21 mouse cellular contexts compared by ENCODE assay signal in the genomic region with DNA sequence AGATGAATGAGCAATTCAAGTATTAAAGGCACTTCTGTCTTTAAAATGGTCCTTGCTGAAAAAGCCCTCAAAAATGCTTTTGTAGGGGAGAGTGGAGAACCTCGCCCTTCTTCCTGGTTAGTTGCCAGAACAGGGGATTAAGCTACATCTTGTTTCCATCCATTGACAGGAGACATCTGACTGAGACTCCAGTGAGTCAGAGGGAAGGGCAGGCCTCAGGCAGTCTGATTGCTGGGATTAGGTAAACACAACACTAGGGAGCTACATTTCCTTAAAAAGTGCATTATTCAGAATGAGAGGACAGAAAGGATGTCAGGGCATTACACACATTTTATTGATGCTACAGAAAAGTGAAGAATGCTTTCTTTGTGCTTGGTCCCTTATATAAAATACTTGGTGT.
DNase-seq lines count a peak whose midpoint lies in the region; ATAC-seq lines count a peak whose summit lies in the region.
"Had no signal": no experiment of that assay in that cellular context is flagged by ENCODE, and none has a peak within 500 bp of the region (broad histone marks: within the 10 kb centered on the region; RNA-seq: fewer than 3 reads in every experiment).

No protein-coding gene starts in this region.

- H3K4me2 ChIP-seq in heart, embryonic 13.5 days = no peak overlapping the region
- no peak overlapping the region for H3K4me2 ChIP-seq in stomach, embryonic 14.5 days (replicated peaks; ENCODE audit: low read depth, low read length)
- H3K4me2 ChIP-seq in hindbrain, embryonic 11.5 days (replicated peaks; ENCODE audit: low read depth, low read length) = no peak overlapping the region
- H3K4me2 ChIP-seq: embryonic facial prominence, embryonic 13.5 days; kidney, embryonic 15.5 days; limb, embryonic 15.5 days; liver, embryonic 15.5 days; midbrain, embryonic 12.5 days had no signal

- DNase-seq in heart, postnatal 25 days (ENCODE audit: low spot score) = no peak
- DNase-seq in 3134 (ENCODE audit: extremely low read depth, insufficient read length, low spot score) (peak; percentile 43), NIH3T3 (ENCODE audit: low read depth) (peak; percentile 91)
- no peak for DNase-seq in hindbrain, embryonic 11.5 days (ENCODE audit: low spot score)
- no peak for DNase-seq in heart, embryonic 10.5 days (ENCODE audit: low spot score)
- DNase-seq: adrenal gland, postnatal 14 days; cerebellum, adult 18-20 months; cerebellum, postnatal 36 days; gastrocnemius, adult 2 months; kidney, postnatal 4 days had no signal

- WGBS in heart, embryonic 13.5 days = 40% methylated on average over 1 of the region's 1 CpGs
- WGBS in stomach, embryonic 14.5 days = 18% methylated on average over 1 of the region's 1 CpGs
- WGBS in hindbrain, embryonic 11.5 days = 76% methylated on average over 1 of the region's 1 CpGs
- 26% methylated on average over 1 of the region's 1 CpGs for WGBS in heart, embryonic 10.5 days

- ATAC-seq in heart, embryonic 13.5 days (ENCODE audit: extremely low read depth, insufficient number of reproducible peaks, low FRiP score, low TSS enrichment) = no peak; the same call in 1 of the 2 replicates
- ATAC-seq in stomach, embryonic 14.5 days (ENCODE audit: insufficient number of reproducible peaks, insufficient read depth, low FRiP score, low read depth) = no peak
- no peak for ATAC-seq in hindbrain, embryonic 11.5 days (ENCODE audit: low FRiP score)
- ATAC-seq: hindbrain, postnatal 0 days; intestine, postnatal 0 days had no signal

- H3K9ac ChIP-seq in heart, embryonic 13.5 days = no peak overlapping the region
- H3K9ac ChIP-seq in stomach, embryonic 14.5 days (replicated peaks; ENCODE audit: low read depth, low read length) = no peak overlapping the region
- no peak overlapping the region for H3K9ac ChIP-seq in hindbrain, embryonic 11.5 days (ENCODE audit: low read depth, low read length)
- H3K9ac ChIP-seq: embryonic facial prominence, embryonic 13.5 days; kidney, embryonic 15.5 days; limb, embryonic 15.5 days; liver, embryonic 15.5 days; midbrain, embryonic 12.5 days had no signal

- H3K27me3 ChIP-seq in heart, embryonic 13.5 days (replicated peaks) = no peaks in the 10 kb centered on the region
- no peaks in the 10 kb centered on the region for H3K27me3 ChIP-seq in stomach, embryonic 14.5 days (ENCODE audit: control insufficient read depth, insufficient read depth, low read length)
- no peaks in the 10 kb centered on the region for H3K27me3 ChIP-seq in hindbrain, embryonic 11.5 days (ENCODE audit: control insufficient read depth, insufficient read depth, low read length)
- no peaks in the 10 kb centered on the region for H3K27me3 ChIP-seq in heart, embryonic 10.5 days (ENCODE audit: insufficient read depth, poor library complexity, severe bottlenecking)
- H3K27me3 ChIP-seq: embryonic facial prominence, embryonic 13.5 days; kidney, embryonic 15.5 days; limb, embryonic 15.5 days; liver, embryonic 15.5 days; midbrain, embryonic 12.5 days had no signal

- H3K4me1 ChIP-seq in heart, embryonic 13.5 days = peaks cover 25% of the 10 kb centered on the region
- peaks cover 5% of the 10 kb centered on the region; the same call in 1 of the 2 replicates for H3K4me1 ChIP-seq in stomach, embryonic 14.5 days (ENCODE audit: control insufficient read depth, insufficient read depth, low read length)
- no peaks in the 10 kb centered on the region for H3K4me1 ChIP-seq in hindbrain, embryonic 11.5 days (replicated peaks; ENCODE audit: control insufficient read depth, insufficient read depth, low read length)
- H3K4me1 ChIP-seq in heart, embryonic 10.5 days = peaks cover 25% of the 10 kb centered on the region
- H3K4me1 ChIP-seq: liver, embryonic 15.5 days; midbrain, embryonic 12.5 days had no signal

- 0 out of 2 replicates have a peak overlapping the region, but pooled peaks have one; percentile 2 for H3K27ac ChIP-seq in heart, embryonic 13.5 days (replicated peaks)
- H3K27ac ChIP-seq in stomach, embryonic 14.5 days (ENCODE audit: low read length) = 0 out of 2 replicates have a peak overlapping the region, but pooled peaks have one; percentile 23
- H3K27ac ChIP-seq in hindbrain, embryonic 11.5 days (ENCODE audit: low read depth, low read length) = no peak overlapping the region
- H3K27ac ChIP-seq in heart, embryonic 10.5 days = no peak overlapping the region
- H3K27ac ChIP-seq: forebrain, embryonic 10.5 days; gastrocnemius, adult 2 months; hindbrain, postnatal 0 days; kidney, embryonic 15.5 days; limb, embryonic 15.5 days; liver, embryonic 15.5 days; midbrain, embryonic 12.5 days had no signal

- H3K36me3 ChIP-seq in heart, embryonic 13.5 days = no peaks in the 10 kb centered on the region
- no peaks in the 10 kb centered on the region for H3K36me3 ChIP-seq in stomach, embryonic 14.5 days (ENCODE audit: control insufficient read depth, insufficient read depth, low read length)
- no peaks in the 10 kb centered on the region for H3K36me3 ChIP-seq in hindbrain, embryonic 11.5 days (ENCODE audit: control insufficient read depth, insufficient read depth, low read length)
- H3K36me3 ChIP-seq in heart, embryonic 10.5 days = no peaks in the 10 kb centered on the region
- H3K36me3 ChIP-seq: embryonic facial prominence, embryonic 13.5 days; forebrain, embryonic 10.5 days; kidney, embryonic 15.5 days; limb, embryonic 15.5 days; liver, embryonic 15.5 days; midbrain, embryonic 12.5 days had no signal

- H3K9me3 ChIP-seq in heart, embryonic 13.5 days = no peaks in the 10 kb centered on the region
- H3K9me3 ChIP-seq in stomach, embryonic 14.5 days (ENCODE audit: control insufficient read depth, low read depth, low read length) = no peaks in the 10 kb centered on the region
- no peaks in the 10 kb centered on the region for H3K9me3 ChIP-seq in hindbrain, embryonic 11.5 days (ENCODE audit: control insufficient read depth, low read length)
- H3K9me3 ChIP-seq in heart, embryonic 10.5 days = no peaks in the 10 kb centered on the region
- H3K9me3 ChIP-seq: embryonic facial prominence, embryonic 13.5 days; forebrain, embryonic 10.5 days; kidney, embryonic 15.5 days; limb, embryonic 15.5 days; liver, embryonic 15.5 days; midbrain, embryonic 12.5 days had no signal

- no peak overlapping the region for H3K4me3 ChIP-seq in heart, embryonic 13.5 days
- H3K4me3 ChIP-seq in stomach, embryonic 14.5 days (ENCODE audit: low read depth, low read length) = no peak overlapping the region
- no peak overlapping the region for H3K4me3 ChIP-seq in hindbrain, embryonic 11.5 days (ENCODE audit: low read depth, low read length)
- no peak overlapping the region for H3K4me3 ChIP-seq in heart, embryonic 10.5 days
- H3K4me3 ChIP-seq: embryonic facial prominence, embryonic 13.5 days; forebrain, embryonic 10.5 days; gastrocnemius, adult 2 months; kidney, embryonic 15.5 days; limb, embryonic 15.5 days; liver, embryonic 15.5 days; midbrain, embryonic 12.5 days; myocyte had no signal

- intact Hi-C loops in heart, postnatal 25 days (cut with DNase I) = no loop called here

Comparison
In these comparisons a context has a peak if more than half of its experiments do, and no peak if none do; other contexts are left out.
1. H3K27ac ChIP-seq: peak in heart, embryonic 13.5 days (single experiment) and stomach, embryonic 14.5 days (single experiment); none in hindbrain, embryonic 11.5 days (single experiment) and heart, embryonic 10.5 days (single experiment).
2. DNase-seq: peak in 3134 (single experiment) and NIH3T3 (single experiment); none in heart, postnatal 25 days (single experiment), hindbrain, embryonic 11.5 days (single experiment) and heart, embryonic 10.5 days (single experiment).